Mouse (Mus musculus): Measurements from ENCODE around the gene 1110017D15Rik. TPM values are rescaled to one million over a fixed set of nuclear protein-coding genes. Genes with fewer than 3 reads are reported as not detected.

Gene 1110017D15Rik
- polyA plus RNA-seq, 1 experiment = 0.11 TPM

DNA sequence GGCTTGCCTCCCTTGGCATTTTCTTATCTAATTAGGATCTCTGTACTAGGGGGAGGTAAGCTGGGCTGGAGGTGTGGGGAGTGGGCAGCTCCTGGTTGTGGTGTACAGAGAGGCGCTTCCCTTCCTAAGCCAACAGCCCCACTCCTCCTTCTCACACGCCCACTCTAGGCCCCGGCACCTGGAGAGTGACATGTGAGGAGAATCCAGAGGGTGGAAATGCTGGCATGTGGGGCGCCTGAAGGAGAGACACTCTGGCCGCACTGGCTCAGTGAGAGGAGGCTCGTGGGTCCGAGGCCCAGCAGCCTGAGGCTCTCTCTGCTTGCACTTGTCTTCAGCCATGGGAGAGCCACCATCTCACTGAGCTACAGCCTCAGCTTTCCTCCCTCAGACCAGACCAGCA is 1.2 kb upstream of the 1110017D15Rik start:
- DNase-seq = no peak
- no peaks in the 10 kb centered on the region for H3K36me3 ChIP-seq (ENCODE audit: control insufficient read depth, insufficient read depth, low read length)
- H3K4me1 ChIP-seq (ENCODE audit: control insufficient read depth, insufficient read depth, low read length) = no peaks in the 10 kb centered on the region
- H3K4me3 ChIP-seq (ENCODE audit: insufficient read depth, low read depth, low read length) = no peak overlapping the region
- H3K27me3 ChIP-seq (replicated peaks; ENCODE audit: control insufficient read depth, insufficient read depth, low read length) = no peaks in the 10 kb centered on the region
- TF ChIP-seq CTCF (conservative IDR thresholded peaks at IDR 0.05; ENCODE audit: insufficient read depth, insufficient read length, low read depth, low read length) (no peak), POLR2A (IDR thresholded peaks at IDR 0.05; ENCODE audit: low read depth, low read length) (no peak)
- WGBS = 90% methylated on average over 7 of the region's 7 CpGs
- H3K27ac ChIP-seq (ENCODE audit: insufficient read depth, low read depth, low read length) = no peak overlapping the region

DNA sequence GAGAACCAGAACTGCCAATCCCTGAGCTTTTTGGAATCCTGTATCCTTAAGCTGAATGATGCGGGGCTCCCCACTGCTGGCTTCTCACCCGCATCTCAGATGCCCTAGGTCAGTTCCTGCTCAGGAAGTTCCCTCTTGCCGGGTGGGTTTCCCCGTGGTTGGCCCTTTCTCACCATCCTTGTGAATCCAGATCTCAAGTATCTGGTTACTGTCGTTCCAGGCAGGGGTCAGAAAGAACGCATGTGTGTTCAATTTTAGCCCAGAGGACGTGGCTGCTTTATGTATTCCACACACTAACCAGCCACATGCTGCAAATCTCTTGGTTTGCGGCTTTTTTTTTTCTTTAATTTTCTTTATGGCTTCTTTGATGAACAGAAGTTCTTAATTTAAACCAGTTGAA is 3.4 kb downstream of the 1110017D15Rik start:
- Histone ChIP-seq H3K4me3 (ENCODE audit: insufficient read depth, low read depth, low read length) (no peak overlapping the region), H3K27me3 (replicated peaks; ENCODE audit: control insufficient read depth, insufficient read depth, low read length) (no peaks in the 10 kb centered on the region), H3K4me1 (ENCODE audit: control insufficient read depth, insufficient read depth, low read length) (no peaks in the 10 kb centered on the region), H3K36me3 (ENCODE audit: control insufficient read depth, insufficient read depth, low read length) (no peaks in the 10 kb centered on the region), H3K27ac (ENCODE audit: insufficient read depth, low read depth, low read length) (no peak overlapping the region)
- no peak for DNase-seq
- TF ChIP-seq POLR2A (IDR thresholded peaks at IDR 0.05; ENCODE audit: low read depth, low read length) (no peak), CTCF (conservative IDR thresholded peaks at IDR 0.05; ENCODE audit: insufficient read depth, insufficient read length, low read depth, low read length) (no peak)
- 26% methylated on average over 8 of the region's 8 CpGs for WGBS

DNA sequence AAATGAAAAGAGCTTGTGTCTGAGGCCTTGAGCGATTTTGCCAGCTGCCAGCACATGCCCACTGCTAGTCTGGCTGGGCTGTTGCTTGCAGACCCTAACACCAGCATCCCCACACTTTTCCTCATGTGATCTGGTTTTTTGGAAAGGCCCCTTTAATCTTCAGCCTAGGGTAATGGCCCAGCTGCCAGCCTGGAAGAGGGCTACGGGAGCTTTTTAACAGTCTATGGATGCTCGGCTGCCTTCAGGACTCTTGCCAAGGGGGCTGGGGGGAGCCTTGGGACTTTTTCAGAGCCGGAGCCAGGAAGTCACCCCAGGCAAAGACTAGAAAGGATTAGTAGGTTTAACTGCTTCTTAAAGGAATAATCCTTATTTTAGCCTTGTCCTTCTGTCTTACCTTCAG is 3.8 kb downstream of the 1110017D15Rik start:
- no peak overlapping the region for H3K4me3 ChIP-seq (ENCODE audit: insufficient read depth, low read depth, low read length)
- WGBS = 40% methylated on average over 4 of the region's 4 CpGs
- no peak overlapping the region for H3K27ac ChIP-seq (ENCODE audit: insufficient read depth, low read depth, low read length)
- DNase-seq = no peak
- H3K36me3 ChIP-seq (ENCODE audit: control insufficient read depth, insufficient read depth, low read length) = no peaks in the 10 kb centered on the region
- no peak for TF ChIP-seq CTCF (conservative IDR thresholded peaks at IDR 0.05; ENCODE audit: insufficient read depth, insufficient read length, low read depth, low read length)
- no peak for TF ChIP-seq POLR2A (IDR thresholded peaks at IDR 0.05; ENCODE audit: low read depth, low read length)
- no peaks in the 10 kb centered on the region for H3K4me1 ChIP-seq (ENCODE audit: control insufficient read depth, insufficient read depth, low read length)
- H3K27me3 ChIP-seq (replicated peaks; ENCODE audit: control insufficient read depth, insufficient read depth, low read length) = no peaks in the 10 kb centered on the region

DNA sequence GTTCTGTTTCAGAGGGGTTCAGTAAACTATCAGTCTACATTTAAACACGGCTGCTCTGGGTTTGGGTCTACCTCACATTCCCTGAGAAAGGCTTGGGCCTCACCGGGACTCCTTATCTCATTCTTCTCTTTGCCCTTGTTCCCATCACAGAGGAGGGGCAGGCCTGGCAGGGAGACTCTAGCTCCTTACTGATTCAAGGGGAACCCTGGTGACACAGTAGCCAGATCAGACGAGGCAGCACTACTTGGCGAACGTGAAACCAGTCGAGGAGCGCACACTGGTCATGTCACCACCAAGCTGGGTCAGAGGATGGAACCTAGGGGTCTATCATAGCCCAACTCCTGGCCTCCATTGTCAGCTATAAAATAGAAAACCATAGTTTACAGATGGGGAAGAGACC is 9.1 kb downstream of the 1110017D15Rik start:
- Histone ChIP-seq H3K4me1 (ENCODE audit: control insufficient read depth, insufficient read depth, low read length) (peaks cover 8% of the 10 kb centered on the region; the same call in 1 of the 2 replicates), H3K36me3 (ENCODE audit: control insufficient read depth, insufficient read depth, low read length) (no peaks in the 10 kb centered on the region), H3K27me3 (replicated peaks; ENCODE audit: control insufficient read depth, insufficient read depth, low read length) (no peaks in the 10 kb centered on the region), H3K27ac (ENCODE audit: insufficient read depth, low read depth, low read length) (no peak overlapping the region), H3K4me3 (ENCODE audit: insufficient read depth, low read depth, low read length) (no peak overlapping the region)
- DNase-seq = no peak
- no peak for TF ChIP-seq CTCF (conservative IDR thresholded peaks at IDR 0.05; ENCODE audit: insufficient read depth, insufficient read length, low read depth, low read length)
- no peak for TF ChIP-seq POLR2A (IDR thresholded peaks at IDR 0.05; ENCODE audit: low read depth, low read length)
- WGBS = 76% methylated on average over 7 of the region's 7 CpGs

DNA sequence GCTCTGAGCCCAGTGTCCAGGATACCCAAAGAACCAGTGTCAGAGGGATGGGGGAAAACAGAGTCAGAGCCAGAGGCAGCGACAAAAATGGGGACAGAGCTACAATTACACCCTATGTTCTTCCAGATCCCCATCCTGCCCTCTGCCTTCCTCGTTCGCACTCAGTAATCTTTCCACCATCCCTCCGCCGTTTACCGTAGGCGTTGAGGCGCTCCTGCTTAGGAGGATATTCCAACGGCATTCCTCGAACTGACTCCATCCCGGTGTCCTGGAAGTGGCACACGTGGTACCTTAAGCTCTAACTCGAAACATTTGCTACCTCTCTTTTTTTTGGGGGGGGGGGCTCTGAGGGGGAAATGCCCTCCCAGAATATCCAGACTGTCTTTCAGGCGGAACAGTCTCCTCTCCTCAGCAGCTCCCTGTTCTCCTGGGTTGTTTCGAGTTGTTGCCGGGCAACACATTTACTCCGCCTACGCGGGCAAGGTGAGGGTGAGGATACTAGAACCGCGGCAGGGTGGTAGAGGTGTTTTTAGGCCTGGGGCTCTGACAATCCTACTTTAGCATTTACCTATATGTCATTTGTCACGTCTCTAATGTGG is 9.7 kb downstream of the 1110017D15Rik start:
- WGBS = 15% methylated on average over 22 of the region's 22 CpGs
- TF ChIP-seq POLR2A (IDR thresholded peaks at IDR 0.05; ENCODE audit: low read depth, low read length) (no peak), CTCF (conservative IDR thresholded peaks at IDR 0.05; ENCODE audit: insufficient read depth, insufficient read length, low read depth, low read length) (no peak)

DNA sequence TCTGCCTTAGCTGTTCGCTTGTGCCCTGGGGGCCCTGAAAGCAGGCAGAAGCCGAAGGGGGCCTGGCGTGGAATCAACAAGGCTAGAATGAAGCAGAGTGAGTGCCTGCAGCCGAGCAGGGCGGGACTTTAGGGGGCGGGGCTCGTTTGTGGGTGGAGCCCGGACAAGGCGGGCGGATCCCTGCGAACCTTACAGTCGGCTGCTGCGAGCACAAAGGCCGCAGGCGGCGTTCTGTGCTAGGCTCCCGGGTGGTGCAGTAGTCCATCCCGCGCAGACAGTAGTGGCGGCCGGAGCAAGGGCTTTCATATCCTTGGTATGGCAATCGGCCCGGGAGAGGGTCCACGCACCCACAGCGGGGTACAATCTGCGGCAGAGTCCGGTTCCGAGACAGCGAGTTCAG is 10.2 kb downstream of the 1110017D15Rik start:
- WGBS = under 1% methylated on average over 29 of the region's 29 CpGs
- TF ChIP-seq POLR2A (IDR thresholded peaks at IDR 0.05; ENCODE audit: low read depth, low read length) = no peak
- TF ChIP-seq CTCF (conservative IDR thresholded peaks at IDR 0.05; ENCODE audit: insufficient read depth, insufficient read length, low read depth, low read length) = peak; percentile 15; the same call in 1 of the 2 replicates
- Histone ChIP-seq H3K4me3 (ENCODE audit: insufficient read depth, low read depth, low read length) (peak overlapping the region; percentile 49), H3K27ac (ENCODE audit: insufficient read depth, low read depth, low read length) (no peak overlapping the region; the same call in 1 of the 2 replicates), H3K36me3 (ENCODE audit: control insufficient read depth, insufficient read depth, low read length) (no peaks in the 10 kb centered on the region), H3K4me1 (ENCODE audit: control insufficient read depth, insufficient read depth, low read length) (peaks cover 8% of the 10 kb centered on the region; the same call in 1 of the 2 replicates), H3K27me3 (replicated peaks; ENCODE audit: control insufficient read depth, insufficient read depth, low read length) (no peaks in the 10 kb centered on the region)
- DNase-seq = peak; percentile 93

More for the DNA sequence above, 9.7 kb downstream of the 1110017D15Rik start:
- Histone ChIP-seq H3K4me1 (ENCODE audit: control insufficient read depth, insufficient read depth, low read length) (peaks cover 8% of the 10 kb centered on the region; the same call in 1 of the 2 replicates), H3K4me3 (ENCODE audit: insufficient read depth, low read depth, low read length) (peak overlapping the region; percentile 49), H3K36me3 (ENCODE audit: control insufficient read depth, insufficient read depth, low read length) (no peaks in the 10 kb centered on the region), H3K27ac (ENCODE audit: insufficient read depth, low read depth, low read length) (no peak overlapping the region), H3K27me3 (replicated peaks; ENCODE audit: control insufficient read depth, insufficient read depth, low read length) (no peaks in the 10 kb centered on the region)
- DNase-seq = no peak

DNA sequence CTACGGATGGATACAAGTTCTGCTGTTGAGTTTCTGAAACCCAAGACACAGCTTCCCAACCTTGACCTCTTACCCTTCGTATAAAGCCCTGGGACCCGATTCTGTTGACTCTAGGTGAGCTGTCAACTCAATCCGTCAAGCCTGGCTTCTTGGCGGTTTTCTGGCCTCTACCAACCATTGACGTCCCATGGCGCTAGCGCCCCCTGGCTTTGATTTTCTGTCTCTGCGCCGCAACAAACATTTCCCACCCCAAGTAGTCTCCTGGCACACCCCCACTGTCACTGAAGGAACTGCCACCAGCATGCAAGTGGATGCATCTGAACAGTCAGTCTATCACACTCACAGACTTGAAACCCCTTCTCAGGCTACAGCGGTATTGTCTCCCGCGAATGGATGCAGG is 11.0 kb downstream of the 1110017D15Rik start:
- H3K4me3 ChIP-seq (ENCODE audit: insufficient read depth, low read depth, low read length) = no peak overlapping the region
- peaks cover 8% of the 10 kb centered on the region; the same call in 1 of the 2 replicates for H3K4me1 ChIP-seq (ENCODE audit: control insufficient read depth, insufficient read depth, low read length)
- 14% methylated on average over 13 of the region's 13 CpGs for WGBS
- no peaks in the 10 kb centered on the region for H3K36me3 ChIP-seq (ENCODE audit: control insufficient read depth, insufficient read depth, low read length)
- peak; percentile 78 for DNase-seq
- H3K27me3 ChIP-seq (replicated peaks; ENCODE audit: control insufficient read depth, insufficient read depth, low read length) = no peaks in the 10 kb centered on the region
- no peak overlapping the region for H3K27ac ChIP-seq (ENCODE audit: insufficient read depth, low read depth, low read length)
- TF ChIP-seq CTCF (conservative IDR thresholded peaks at IDR 0.05; ENCODE audit: insufficient read depth, insufficient read length, low read depth, low read length) (peak; percentile 54), POLR2A (IDR thresholded peaks at IDR 0.05; ENCODE audit: low read depth, low read length) (no peak)

Data from kidney, adult 2 months (tissue).